Mouse (Mus musculus): ENCODE measurements around the gene Odf3.
"Not testable (repeated sequence)": the region's sequence is repeated elsewhere in the genome, so short reads cannot be mapped to it uniquely, and the experiment has no call there.

Odf3 gene

DNA sequence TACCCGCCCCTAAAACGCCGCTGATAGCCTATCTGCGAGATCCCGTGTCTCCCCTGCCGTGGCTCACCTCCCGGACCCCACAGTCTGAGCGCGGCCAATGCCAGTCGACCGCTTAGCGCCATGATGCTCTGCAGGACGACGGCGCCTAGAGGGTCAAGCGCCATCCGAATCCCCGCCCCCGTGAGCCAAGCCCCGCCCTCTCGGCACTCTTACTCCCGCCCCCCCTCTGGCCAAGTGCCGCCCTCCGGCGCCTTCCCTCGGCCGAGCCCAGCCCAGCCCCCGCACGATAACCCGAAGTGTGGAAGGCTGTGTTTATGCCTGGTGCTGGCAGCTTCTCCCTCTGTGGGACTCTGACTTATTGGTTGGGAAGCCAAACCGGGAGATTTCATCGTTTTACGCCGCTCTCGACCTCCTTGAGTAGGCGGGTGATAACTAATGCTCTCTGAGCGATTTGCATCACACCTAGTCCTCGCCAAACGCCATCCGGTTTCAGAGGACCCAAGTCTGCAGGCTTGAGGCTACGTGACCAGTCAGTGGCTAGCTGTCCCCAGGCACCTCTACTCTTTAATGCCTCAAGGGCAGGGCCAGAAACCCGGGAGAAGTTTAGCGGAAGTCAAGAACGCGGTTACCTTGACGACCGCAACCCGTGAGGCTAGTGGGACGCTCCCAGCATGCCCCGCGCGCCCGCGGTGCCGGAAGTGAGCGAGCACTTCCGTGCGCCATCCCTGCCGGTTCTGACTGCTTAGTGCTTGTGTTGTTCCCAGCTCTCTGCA is 34.3 kb downstream of the Odf3 start, which contains the start of the genes Psmd13 and Sirt3:
Gene Psmd13 (plus strand): TSS at position 273 of the 773 bp plus-strand sequence.
Gene Sirt3 (minus strand): TSS at position 614 of the 773 bp plus-strand sequence.
- peak; percentile 96 for DNase-seq

DNA sequence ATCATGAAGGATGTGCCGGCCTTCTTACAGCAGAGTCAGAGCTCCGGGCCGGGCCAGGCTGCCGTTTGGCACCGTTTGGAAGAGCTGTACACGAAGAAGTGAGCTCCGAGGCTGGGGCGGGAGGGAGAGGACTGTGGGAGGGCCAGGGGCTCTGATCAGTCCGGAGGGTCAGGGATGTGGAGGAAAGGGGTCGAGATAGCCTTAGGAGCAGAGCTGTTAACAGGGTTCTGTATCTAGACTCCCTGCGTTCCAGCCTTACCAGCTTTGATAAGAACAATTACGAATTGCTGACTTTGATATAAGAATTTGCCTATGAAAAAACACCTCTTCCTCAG is 34.8 kb downstream of the Odf3 start:
- no peak for DNase-seq

DNA sequence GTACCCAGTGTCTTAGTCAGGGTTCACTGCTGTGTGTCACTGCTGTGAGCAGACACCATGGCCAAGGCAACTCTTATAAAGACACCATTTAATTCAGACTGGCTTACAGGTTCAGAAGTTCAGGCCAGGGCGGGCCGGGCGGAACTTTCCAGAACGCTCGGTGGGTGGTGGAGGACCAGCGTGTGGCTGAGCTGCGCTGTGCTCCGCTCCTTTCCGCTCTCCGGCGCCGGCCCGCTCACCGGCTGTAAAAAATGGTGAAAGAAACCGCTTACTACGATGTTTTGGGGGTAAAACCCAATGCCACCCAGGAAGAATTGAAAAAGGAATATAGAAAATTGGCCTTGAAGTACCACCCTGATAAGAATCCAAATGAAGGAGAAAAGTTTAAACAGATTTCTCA is 43.0 kb downstream of the Odf3 start:
- DNase-seq: not testable (repeated sequence)

DNA sequence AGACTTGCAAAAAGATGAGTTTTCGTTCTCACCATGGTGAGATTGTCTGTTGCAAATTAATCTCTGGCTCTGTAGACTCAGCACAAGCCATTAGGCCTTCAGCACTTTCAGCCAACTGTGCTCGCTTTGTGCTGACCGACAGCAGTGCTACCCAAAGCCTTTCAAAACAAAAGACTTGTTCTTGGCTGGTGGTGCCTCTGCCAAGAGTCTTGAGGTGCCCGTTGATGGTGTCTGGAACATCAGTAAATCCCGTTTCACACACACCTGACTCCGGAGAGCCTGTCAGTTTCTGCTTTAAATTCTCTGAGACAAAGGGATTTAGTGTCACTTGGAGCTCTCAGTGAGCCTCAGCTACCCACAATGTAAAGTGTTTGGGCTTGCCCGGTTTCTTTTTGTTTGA is 46.4 kb downstream of the Odf3 start:
- DNase-seq: no peak

DNA sequence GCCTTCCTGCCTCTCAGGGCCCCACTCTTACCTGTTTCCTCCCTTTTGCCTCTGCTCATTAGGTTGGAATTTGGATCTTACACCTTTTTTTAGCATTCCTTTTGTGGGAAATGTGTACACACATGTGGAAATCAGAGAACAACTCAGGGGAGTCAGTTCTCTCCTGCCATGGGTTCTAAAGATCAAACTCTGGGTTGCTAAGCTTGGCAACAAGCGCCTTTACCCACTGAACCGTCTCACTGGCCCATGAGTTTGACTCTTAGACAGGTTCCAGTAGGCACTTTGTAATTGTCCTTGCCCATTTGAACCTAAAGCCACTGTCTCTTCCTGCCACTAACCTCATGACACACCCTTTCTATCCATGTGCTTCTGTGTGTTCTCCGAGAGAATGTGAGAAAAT is 47.0 kb downstream of the Odf3 start:
- DNase-seq: no peak

DNA sequence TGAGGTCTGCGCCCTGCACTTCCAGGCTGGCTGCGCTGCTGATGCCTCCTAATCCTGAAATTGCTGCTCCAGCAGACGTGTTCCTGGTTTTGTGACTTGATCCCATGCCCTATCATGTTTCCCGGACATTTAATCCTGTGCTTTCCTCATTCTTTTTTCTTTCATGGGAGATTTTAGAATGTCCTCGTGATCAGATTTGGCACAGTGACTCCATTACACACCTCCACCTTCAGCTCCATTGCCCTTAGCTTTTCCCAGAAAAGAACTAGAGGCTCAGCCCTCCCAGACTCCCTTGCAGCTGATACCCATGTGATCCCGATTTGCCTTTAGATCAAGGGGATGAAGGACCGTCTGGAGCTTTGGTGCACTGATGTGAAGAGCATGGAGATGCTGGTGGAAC is 50.3 kb downstream of the Odf3 start:
- no peak for DNase-seq

DNA sequence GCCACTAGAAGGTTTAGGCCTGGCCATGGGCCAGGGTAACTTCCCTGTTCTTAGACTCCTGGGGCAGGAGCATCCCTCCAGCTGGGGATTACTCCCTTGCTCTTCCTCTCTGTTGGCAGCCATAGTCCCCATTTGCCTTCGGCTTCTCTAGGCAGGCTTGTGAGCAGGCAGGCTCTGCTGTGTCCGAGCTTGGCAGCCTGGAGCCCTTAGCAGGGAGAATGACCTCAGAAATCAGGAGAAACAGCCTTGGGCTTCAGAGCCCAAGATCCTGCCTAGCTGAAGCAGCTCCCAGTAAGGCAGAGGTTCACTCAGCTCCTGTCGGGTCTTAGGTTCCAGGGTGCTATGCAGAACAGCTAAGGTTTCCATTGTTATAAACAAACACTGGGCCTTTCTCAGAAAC is 51.5 kb downstream of the Odf3 start:
- DNase-seq: no peak

DNA sequence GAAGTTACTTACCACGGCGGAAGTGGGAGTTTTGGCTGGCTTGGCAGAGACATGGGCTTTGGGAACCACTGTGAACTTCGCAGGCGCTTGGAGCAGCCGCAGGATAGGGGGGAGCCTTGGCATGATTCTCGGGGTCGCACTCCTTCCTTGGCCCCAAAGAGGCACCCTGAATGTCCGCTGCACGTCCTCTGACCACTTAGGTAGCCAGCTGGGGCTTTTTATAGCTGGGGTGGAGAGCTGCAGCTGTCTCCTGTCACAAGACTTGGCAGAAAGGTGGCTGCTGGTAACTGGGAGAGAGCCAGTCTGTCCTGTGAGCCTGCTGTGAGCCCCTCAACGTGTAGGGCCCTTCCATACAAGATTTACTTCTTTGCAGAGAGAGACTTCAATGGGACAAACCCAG is 52.6 kb downstream of the Odf3 start, which contains the start of gene Cox8b:
Gene Cox8b (minus strand): TSS at position 227 of the 400 bp plus-strand sequence.
- no peak for DNase-seq
